Mouse (Mus musculus): ENCODE data around the gene Zap70. TPM values are rescaled to one million over a fixed set of nuclear protein-coding genes. Genes with fewer than 3 reads are reported as not detected.

The Zap70 gene
- polyA plus RNA-seq, 1 experiment from 2014 or later: 1.2 TPM

GRCm38 (mm10) chr1:36780793-36781192, 19.2 kb downstream of the Zap70 start:
- Histone ChIP-seq H3K4me3 (replicated peaks) (no peak overlapping the region), H3K9me3 (replicated peaks) (no peaks in the 10 kb centered on the region), H3K9ac (replicated peaks) (no peak overlapping the region), H3K27ac (replicated peaks) (no peak overlapping the region), H3K4me1 (peaks cover 11% of the 10 kb centered on the region), H3K36me3 (no peaks in the 10 kb centered on the region), H3K4me2 (no peak overlapping the region), H3K27me3 (replicated peaks) (peaks cover 3% of the 10 kb centered on the region; the same call in 1 of the 2 replicates)
- 92% methylated on average over 13 of the region's 13 CpGs for WGBS
- ATAC-seq (ENCODE audit: low FRiP score): no peak

- Histone ChIP-seq H3K4me2 (no peak overlapping the region), H3K27ac (replicated peaks) (no peak overlapping the region), H3K4me3 (replicated peaks) (no peak overlapping the region)
These were observed 20.9 kb downstream of the Zap70 start for GRCm38 (mm10) chr1:36782476-36782875.

GRCm38 (mm10) chr1:36784365-36785134, 23.0 kb downstream of the Zap70 start:
- Histone ChIP-seq H3K36me3 (no peaks in the 10 kb centered on the region), H3K9me3 (replicated peaks) (no peaks in the 10 kb centered on the region), H3K4me3 (replicated peaks) (peak overlapping the region; percentile 47), H3K9ac (replicated peaks) (peak overlapping the region; percentile 66), H3K4me1 (peaks cover 14% of the 10 kb centered on the region), H3K27ac (replicated peaks) (peak overlapping the region; percentile 86), H3K4me2 (peak overlapping the region; percentile 95), H3K27me3 (replicated peaks) (peaks cover 3% of the 10 kb centered on the region; the same call in 1 of the 2 replicates)
- ATAC-seq (ENCODE audit: low FRiP score): peak; percentile 88
- 4% methylated on average over 20 of the region's 20 CpGs for WGBS

More at GRCm38 (mm10) chr1:36782476-36782875, 20.9 kb downstream of the Zap70 start:
- Histone ChIP-seq H3K27me3 (replicated peaks) (peaks cover 3% of the 10 kb centered on the region; the same call in 1 of the 2 replicates), H3K9me3 (replicated peaks) (no peaks in the 10 kb centered on the region), H3K36me3 (no peaks in the 10 kb centered on the region), H3K9ac (replicated peaks) (no peak overlapping the region), H3K4me1 (peaks cover 14% of the 10 kb centered on the region)
- no peak for ATAC-seq (ENCODE audit: low FRiP score)
- 83% methylated on average over 11 of the region's 11 CpGs for WGBS

DNA sequence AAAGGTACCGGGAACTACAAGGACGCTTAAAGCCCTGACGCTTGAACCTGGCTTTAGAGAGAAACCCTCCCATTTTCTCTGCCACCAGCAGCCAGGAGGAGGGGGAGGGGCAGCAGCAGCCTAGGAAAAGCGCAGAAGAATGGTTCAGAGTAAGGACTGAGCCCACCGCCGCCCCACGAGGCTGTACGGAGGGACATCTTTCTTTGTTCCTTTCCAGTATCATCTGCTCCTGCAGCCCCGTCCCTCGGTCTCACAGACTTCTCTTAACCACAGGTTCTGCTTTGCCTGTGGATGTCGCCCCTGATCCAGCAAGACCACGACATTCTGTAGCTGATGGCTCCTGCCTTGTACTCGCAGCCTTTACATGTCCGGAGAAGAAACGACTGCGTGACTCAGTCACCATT, 23.6 kb downstream of the Zap70 start:
- Histone ChIP-seq H3K9me3 (replicated peaks) (no peaks in the 10 kb centered on the region), H3K4me3 (replicated peaks) (peak overlapping the region; percentile 47), H3K4me2 (peak overlapping the region; percentile 95), H3K4me1 (peaks cover 14% of the 10 kb centered on the region), H3K36me3 (peaks cover 1% of the 10 kb centered on the region; the same call in 1 of the 2 replicates), H3K27ac (replicated peaks) (peak overlapping the region; percentile 86), H3K9ac (replicated peaks) (peak overlapping the region; percentile 66), H3K27me3 (replicated peaks) (peaks cover 3% of the 10 kb centered on the region; the same call in 1 of the 2 replicates)
- WGBS: under 1% methylated on average over 16 of the region's 16 CpGs
- peak; percentile 85 for ATAC-seq (ENCODE audit: low FRiP score)

GRCm38 (mm10) chr1:36786377-36786776, 24.8 kb downstream of the Zap70 start:
- Histone ChIP-seq H3K9me3 (replicated peaks) (no peaks in the 10 kb centered on the region), H3K36me3 (peaks cover 10% of the 10 kb centered on the region), H3K4me1 (peaks cover 14% of the 10 kb centered on the region), H3K4me2 (no peak overlapping the region), H3K27me3 (replicated peaks) (peaks cover 3% of the 10 kb centered on the region; the same call in 1 of the 2 replicates), H3K9ac (replicated peaks) (no peak overlapping the region), H3K27ac (replicated peaks) (no peak overlapping the region), H3K4me3 (replicated peaks) (no peak overlapping the region)
- WGBS: 96% methylated on average over 7 of the region's 7 CpGs
- ATAC-seq (ENCODE audit: low FRiP score): no peak

DNA sequence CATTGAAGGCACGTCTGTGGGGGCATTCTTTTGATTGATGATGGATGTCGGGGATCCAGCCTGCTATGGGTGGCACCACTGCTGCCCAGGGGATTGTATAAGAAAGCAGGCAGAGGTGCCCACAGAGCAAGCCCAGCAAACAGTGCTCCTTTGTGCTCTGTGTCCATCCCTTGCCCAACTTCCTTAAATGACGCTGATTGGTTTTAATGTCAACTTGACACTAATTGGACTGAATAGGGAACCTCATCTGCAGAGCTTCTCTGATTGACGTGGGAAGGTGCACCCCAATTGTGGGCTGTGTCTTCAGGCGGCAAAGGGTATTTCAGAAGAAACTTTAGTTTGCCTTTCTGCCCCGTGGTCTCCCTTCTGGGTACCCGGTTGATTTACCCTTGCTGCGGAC, 27.8 kb downstream of the Zap70 start:
- Histone ChIP-seq H3K27me3 (replicated peaks) (no peaks in the 10 kb centered on the region), H3K36me3 (peaks cover 36% of the 10 kb centered on the region), H3K4me3 (replicated peaks) (no peak overlapping the region), H3K4me2 (no peak overlapping the region), H3K4me1 (peaks cover 14% of the 10 kb centered on the region), H3K9ac (replicated peaks) (no peak overlapping the region), H3K9me3 (replicated peaks) (no peaks in the 10 kb centered on the region), H3K27ac (replicated peaks) (no peak overlapping the region)
- WGBS: 68% methylated on average over 8 of the region's 8 CpGs
- no peak for ATAC-seq (ENCODE audit: low FRiP score)

GRCm38 (mm10) chr1:36796711-36797110, 35.1 kb downstream of the Zap70 start:
- H3K9me3 ChIP-seq (replicated peaks): no peaks in the 10 kb centered on the region
- WGBS: 91% methylated on average over 7 of the region's 7 CpGs
- ATAC-seq (ENCODE audit: low FRiP score): no peak
- H3K9ac ChIP-seq (replicated peaks): no peak overlapping the region
- H3K27ac ChIP-seq (replicated peaks): no peak overlapping the region
- H3K4me2 ChIP-seq: no peak overlapping the region
- no peaks in the 10 kb centered on the region for H3K27me3 ChIP-seq (replicated peaks)
- peaks cover 89% of the 10 kb centered on the region for H3K36me3 ChIP-seq
- no peak overlapping the region for H3K4me3 ChIP-seq (replicated peaks)
- H3K4me1 ChIP-seq: no peaks in the 10 kb centered on the region

DNA sequence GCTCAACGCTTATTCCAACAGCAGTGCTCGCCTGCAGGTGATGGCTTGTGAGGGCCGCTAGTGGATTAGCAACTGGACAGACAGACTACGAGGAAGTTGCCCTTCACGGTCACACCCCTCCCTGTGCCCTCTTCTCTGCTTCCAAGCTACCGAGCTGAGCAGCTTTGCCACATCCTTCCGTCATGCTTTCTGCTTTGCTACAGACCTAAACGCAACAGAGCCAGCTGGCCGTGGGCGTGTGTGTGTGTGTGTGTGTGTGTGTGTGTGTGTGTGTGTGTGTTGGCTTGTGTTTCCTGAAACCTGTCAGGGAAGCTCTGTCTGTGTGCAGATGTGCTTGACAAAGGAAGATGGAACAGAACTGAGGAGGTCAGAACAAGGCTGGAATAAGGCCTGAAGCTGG, 35.9 kb downstream of the Zap70 start:
- no peak for ATAC-seq (ENCODE audit: low FRiP score)
- Histone ChIP-seq H3K27me3 (replicated peaks) (no peaks in the 10 kb centered on the region), H3K9me3 (replicated peaks) (no peaks in the 10 kb centered on the region), H3K4me2 (no peak overlapping the region), H3K36me3 (peaks cover 92% of the 10 kb centered on the region), H3K9ac (replicated peaks) (no peak overlapping the region), H3K4me3 (replicated peaks) (no peak overlapping the region), H3K27ac (replicated peaks) (no peak overlapping the region), H3K4me1 (no peaks in the 10 kb centered on the region)
- 89% methylated on average over 10 of the region's 10 CpGs for WGBS

- H3K36me3 ChIP-seq: peaks cover 86% of the 10 kb centered on the region
- H3K27ac ChIP-seq (replicated peaks): no peak overlapping the region
- WGBS: 75% methylated on average over 3 of the region's 3 CpGs
These were observed 38.9 kb downstream of the Zap70 start for GRCm38 (mm10) chr1:36800379-36801011.

DNA sequence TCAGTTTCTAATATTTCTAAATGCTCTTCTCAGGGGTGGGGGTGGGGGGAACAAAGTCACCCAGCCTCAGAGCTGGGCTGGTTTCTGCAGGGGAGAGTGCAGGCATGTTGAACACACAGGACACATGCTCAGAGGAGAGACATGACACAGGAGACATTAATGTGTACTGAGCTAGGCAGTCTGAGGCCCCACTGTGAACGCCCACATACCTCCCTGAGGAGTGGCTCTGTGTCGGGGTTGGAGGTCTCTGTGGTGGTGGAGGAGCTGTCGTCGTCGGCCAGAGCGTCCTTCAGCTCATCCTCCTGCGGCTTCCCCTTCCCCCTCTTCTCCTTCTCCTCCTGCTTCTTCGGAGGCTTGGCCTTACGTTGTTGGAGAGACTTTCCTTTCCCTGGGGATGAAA, 42.7 kb downstream of the Zap70 start:
- Histone ChIP-seq H3K4me1 (no peaks in the 10 kb centered on the region), H3K27ac (replicated peaks) (no peak overlapping the region), H3K4me2 (no peak overlapping the region), H3K36me3 (peaks cover 84% of the 10 kb centered on the region), H3K27me3 (replicated peaks) (no peaks in the 10 kb centered on the region), H3K9me3 (replicated peaks) (no peaks in the 10 kb centered on the region), H3K9ac (replicated peaks) (no peak overlapping the region), H3K4me3 (replicated peaks) (no peak overlapping the region)
- ATAC-seq (ENCODE audit: low FRiP score): no peak
- WGBS: 70% methylated on average over 9 of the region's 9 CpGs

More at GRCm38 (mm10) chr1:36800379-36801011, 38.9 kb downstream of the Zap70 start:
- H3K4me3 ChIP-seq (replicated peaks): no peak overlapping the region
- H3K4me2 ChIP-seq: no peak overlapping the region
- no peaks in the 10 kb centered on the region for H3K4me1 ChIP-seq
- no peaks in the 10 kb centered on the region for H3K27me3 ChIP-seq (replicated peaks)
- no peak for ATAC-seq (ENCODE audit: low FRiP score)
- H3K9ac ChIP-seq (replicated peaks): no peak overlapping the region
- H3K9me3 ChIP-seq (replicated peaks): no peaks in the 10 kb centered on the region

- Histone ChIP-seq H3K4me1 (no peaks in the 10 kb centered on the region), H3K9me3 (replicated peaks) (no peaks in the 10 kb centered on the region), H3K4me2 (no peak overlapping the region), H3K9ac (replicated peaks) (no peak overlapping the region), H3K27ac (replicated peaks) (no peak overlapping the region), H3K4me3 (replicated peaks) (no peak overlapping the region), H3K36me3 (peaks cover 85% of the 10 kb centered on the region), H3K27me3 (replicated peaks) (no peaks in the 10 kb centered on the region)
- 91% methylated on average over 4 of the region's 4 CpGs for WGBS
- no peak for ATAC-seq (ENCODE audit: low FRiP score)
These were observed 43.2 kb downstream of the Zap70 start for GRCm38 (mm10) chr1:36804833-36805232.
